Mouse (Mus musculus) 3T3-L1 (cell line): ENCODE measurements around the gene Macrod1.

Source experiments
- DNase-seq: peaks from one replicate; pipeline ENCODE4 v3.0.0-alpha.2; 2015; ENCODE audit warnings: low read depth, low spot score

The Macrod1 gene

GRCm38 (mm10) chr19:7166767-7167166 is 110.2 kb downstream of the Macrod1 start:
- no peak for DNase-seq

DNA sequence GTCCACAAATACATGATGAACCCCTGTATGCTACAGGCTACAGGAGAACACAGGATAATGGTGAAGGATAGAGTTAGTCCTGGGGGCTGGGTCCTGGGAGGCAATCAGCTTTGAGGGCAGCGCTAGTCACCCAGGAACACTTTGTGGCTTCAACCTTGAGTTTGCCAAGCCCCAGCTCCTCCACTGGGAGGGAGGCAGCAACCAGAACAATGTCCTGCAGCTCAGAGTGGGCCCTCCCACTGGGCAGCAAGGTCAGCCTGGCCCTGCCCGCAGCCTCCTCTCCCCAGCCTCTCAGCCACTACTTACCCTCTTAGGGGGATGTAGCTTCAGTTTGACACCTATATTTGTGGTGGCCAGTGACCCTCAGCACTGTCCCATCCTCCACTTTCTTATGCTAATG is 111.8 kb downstream of the Macrod1 start:
- DNase-seq, result no peak

DNA sequence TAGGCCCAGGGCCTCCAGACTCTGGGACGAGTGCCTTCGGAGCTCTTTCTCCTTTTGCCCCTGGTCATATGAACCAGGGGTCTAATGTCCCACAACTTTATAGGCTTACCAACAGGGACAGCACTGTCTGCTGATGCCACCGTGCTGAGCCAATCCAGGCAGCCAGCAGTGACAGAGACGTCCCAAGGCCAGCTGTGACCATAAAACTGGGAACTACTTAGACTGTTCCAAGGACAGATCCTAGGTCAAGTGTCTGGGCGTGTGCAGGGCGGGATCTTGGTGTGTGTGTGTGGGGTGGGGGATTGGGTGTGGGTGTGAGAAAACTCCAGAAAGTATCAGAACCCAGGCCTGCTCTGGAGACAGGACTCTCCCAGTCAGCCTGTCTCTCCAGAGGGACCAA is 114.3 kb downstream of the Macrod1 start:
- DNase-seq, result no peak

DNA sequence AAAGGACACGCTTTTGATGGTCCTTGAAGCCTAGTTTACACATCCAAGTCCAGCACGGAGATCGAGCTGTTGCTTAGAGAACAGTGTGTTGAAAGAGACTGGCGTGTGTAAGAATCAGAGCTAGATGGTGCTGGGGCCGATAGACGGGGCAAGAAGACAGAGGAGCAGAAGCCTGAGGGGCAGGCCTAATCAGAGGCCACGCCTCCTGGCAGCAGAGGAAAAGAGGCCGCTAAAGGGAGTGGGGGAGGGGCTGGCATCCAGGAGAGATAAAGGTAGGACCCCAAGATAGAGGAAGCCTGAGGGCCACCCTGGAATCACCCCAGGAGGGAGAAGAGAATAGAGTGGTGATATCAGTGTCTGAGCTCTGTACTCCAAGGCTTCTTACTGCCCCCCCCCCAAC is 114.8 kb downstream of the Macrod1 start:
- DNase-seq, result no peak

DNA sequence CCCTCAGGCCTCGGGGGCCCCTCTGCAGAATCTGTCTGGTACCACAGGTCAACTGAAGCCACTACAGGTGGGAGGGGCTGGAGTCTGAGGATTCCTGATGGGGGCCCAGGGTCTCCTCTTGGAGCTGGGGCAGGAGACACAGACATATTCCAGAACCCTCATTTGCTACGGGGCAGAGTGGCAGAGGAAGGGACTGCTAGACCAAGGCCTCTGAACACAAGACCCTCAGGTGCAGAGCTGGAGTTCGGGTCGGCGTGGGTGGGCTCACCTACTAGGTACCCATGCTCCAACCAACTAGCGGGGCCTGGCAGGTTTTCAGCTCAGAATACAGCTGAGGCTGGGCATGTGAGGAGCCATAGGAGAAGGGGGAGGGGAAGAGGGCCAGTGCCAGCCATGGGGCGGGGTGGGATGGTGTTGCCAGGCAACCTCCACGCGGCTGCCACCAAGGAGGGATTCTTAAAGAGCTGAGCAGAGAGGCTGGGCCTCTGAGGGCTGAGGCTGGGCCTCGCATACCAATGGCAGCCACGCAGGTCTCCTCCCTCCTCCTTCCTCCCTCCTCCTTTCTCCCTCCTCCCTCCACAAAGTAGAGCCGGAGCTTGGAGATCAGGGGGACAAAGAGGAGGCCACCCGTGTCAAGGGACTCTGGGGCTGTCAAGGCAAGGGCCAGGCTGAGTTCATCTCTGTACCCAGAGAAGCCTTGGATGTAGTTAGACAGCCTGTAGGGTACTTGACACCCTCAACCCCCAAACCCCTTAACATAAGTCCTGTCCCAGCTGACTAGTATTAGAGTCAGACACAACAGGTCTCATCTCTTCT is 115.6 kb downstream of the Macrod1 start:
- DNase-seq, result no peak

DNA sequence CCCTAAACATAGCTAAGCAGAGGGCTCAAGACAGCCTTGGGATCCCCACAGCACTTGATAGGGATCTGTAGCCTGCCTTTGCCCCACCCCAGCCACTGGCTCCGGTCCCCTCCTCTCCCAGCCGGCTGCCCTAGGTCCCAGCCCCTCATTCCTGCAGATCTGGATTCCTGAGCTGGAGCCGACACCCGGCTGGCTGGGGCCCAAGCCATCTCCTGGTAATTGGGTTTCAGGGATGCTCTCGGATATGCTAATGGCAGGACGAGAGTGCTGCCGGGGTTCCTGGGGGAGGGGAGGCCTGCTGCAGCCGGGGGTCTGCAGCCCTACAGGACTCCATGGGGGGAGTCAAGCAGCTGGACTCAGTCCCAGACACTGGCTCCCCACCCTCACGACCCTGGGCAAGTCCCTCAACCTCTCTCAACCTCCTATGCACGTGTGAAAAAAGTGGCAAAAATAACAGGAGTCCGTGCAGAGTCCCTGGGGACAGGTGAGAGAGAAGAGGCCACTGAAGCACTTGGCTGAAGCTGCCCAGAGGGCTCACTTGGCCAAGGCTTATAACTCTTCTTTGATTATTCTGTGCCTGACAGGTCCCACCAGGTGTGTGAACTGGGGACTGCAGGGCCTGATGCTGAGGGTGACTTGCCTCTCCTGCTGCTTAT is 119.6 kb downstream of the Macrod1 start:
- no peak for DNase-seq

DNA sequence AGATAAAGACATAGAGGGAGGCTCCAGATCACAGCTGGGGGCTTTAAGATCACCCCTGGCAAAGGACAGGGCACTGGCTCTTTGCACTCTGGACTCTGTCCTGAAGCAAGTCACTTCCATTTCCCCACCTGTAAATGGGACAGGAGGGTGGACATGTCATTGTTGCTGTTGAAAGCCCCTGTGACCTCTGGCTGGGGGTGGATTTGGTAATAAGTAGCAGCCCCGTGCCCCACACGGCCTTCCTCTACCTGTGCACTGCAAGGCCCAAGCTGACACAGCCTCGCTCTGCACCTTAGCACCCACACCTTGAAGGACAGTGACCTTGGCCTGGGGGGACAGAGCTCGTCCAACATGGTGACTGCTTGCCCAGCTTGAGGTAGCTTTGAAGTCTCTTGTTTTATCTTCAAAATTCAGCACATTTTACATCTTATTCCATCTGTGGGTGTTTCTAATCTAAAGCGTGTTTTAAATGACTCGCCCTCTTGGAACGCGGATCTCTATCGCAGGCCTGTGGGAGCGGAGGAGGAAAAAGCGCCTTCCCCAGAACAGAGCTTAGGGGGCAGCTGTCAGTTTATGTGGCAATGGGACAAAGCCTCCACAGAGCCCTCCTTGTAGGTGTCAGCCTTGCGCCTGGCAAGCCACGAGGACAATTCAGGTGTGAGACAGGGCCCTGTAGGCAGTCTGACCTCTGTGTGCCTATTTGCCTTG is 121.3 kb downstream of the Macrod1 start:
- no peak for DNase-seq

GRCm38 (mm10) chr19:7178841-7179452 is 122.3 kb downstream of the Macrod1 start:
- DNase-seq, result no peak

DNA sequence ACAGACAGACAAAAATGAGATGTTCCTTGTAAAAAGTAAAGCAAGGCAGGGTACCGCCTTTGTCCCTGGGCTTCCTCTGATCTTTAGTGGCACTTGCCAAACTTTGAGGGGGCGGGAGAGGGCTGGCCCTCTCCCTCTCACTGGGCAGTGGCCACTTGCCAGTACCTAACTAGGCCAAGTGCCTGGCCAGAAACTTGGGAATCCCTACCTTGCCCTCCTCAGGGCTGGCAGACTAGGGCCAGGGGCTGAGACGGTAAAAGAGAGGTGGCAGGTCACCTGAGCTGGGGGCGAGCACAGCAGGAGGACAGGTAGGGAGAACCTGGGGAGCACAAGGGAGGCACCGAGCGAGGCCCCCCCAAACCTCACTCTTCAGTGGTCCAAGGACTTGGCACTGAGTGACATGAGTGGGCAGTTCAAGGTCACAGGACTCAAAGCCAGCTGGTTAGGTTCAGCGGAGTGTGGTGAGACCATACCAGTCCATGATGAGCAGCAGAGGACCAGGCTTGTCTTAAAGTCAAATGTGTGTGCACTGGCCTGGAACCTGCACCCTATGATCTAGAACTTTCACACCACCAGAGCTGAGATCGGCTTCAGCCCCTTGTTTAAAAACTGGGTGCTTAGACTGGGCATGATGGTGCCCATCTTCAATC is 124.3 kb downstream of the Macrod1 start:
- DNase-seq, result no peak

- DNase-seq, result no peak
Measured at GRCm38 (mm10) chr19:7181496-7181895, 124.9 kb downstream of the Macrod1 start.

GRCm38 (mm10) chr19:7182273-7182949 is 125.8 kb downstream of the Macrod1 start:
- no peak for DNase-seq

GRCm38 (mm10) chr19:7183419-7183818 is 126.8 kb downstream of the Macrod1 start:
- DNase-seq, result no peak

GRCm38 (mm10) chr19:7185059-7185458 is 128.4 kb downstream of the Macrod1 start:
- no peak for DNase-seq

DNA sequence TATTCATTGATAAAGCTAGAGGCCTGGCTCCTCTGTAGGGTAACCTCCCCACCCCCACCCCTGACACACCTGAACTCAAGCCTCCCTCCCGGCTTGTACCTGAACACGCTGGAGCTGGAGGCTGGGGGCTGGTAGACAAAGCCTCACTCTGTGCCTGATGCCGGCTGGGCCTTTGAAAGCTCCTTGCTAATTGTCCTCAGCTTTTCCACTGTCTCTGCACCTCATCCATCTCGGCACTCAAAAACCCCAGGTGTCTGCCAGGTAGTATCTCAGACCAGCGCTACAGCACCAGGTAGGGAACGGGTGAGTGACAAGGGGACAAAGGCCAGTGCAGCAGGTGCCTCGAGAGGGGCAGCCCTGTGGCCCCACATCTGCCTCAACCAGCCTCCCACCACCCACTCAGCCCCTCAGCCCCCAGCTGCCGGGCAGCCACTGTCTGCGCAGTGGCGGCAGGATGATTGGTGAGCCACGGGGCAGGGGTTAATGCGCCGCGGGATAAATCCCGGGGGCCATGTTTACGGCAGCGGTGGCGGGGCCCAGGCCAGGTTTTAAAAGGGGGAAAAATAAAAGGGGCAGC is 129.2 kb downstream of the Macrod1 start:
- no peak for DNase-seq

DNA sequence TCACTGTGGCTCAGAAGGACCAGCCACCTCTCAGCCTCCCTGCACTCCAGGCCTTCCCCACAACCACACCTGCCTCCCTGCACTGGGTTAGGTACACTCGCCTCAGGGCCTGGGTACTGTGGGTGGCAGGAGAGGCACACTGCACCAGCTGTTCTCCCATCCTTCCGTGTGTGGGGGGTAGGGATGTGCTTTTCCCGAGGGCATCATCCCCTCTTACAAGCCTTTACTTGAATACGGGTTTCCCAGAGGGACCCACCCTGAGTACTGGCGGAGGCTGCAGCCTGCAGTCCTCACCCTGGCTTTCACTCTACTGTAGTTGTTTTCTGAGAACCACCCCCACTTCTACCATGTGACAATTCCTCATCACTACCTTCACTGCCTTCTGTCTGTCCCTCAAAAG is 130.5 kb downstream of the Macrod1 start:
- no peak for DNase-seq

GRCm38 (mm10) chr19:7189026-7189425 is 132.4 kb downstream of the Macrod1 start:
- DNase-seq, result no peak

- no peak for DNase-seq
Measured at GRCm38 (mm10) chr19:7190986-7191385, 134.4 kb downstream of the Macrod1 start.

DNA sequence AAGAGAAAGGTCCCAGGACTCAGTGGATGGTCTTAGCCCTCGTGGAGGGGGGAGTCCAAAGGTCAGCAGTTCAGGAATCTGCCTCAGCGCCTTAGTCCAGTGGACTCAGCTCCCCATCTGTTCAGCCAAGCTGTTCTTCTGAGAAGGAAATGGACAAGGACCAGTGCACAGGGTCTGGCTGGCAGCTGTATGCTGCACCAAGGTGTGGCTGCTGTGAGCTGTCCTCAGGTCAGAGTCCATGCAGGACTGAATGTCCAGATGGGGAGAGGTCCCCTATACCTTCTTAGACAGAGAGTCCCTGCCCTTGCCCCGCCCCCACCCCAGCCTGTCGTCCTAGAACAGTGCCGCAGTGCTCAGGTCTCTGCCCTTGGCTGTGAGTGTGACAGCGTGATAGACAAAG is 135.0 kb downstream of the Macrod1 start:
- DNase-seq, result no peak

- DNase-seq, result no peak
Measured at GRCm38 (mm10) chr19:7192561-7192967, 136.0 kb downstream of the Macrod1 start.

- DNase-seq, result peak; percentile 47
Measured at GRCm38 (mm10) chr19:7195900-7196728, 139.5 kb downstream of the Macrod1 start.
